13 mouse cellular contexts compared by ENCODE assay signal in genomic region chr9:102733459-102733858, GRCm38 (mm10). TPM values are rescaled to one million over a fixed set of nuclear protein-coding genes. Genes with fewer than 3 reads are reported as not detected.
DNase-seq lines count a peak whose midpoint lies in the region; ATAC-seq and TF ChIP-seq lines count a peak whose summit lies in the region.
"Had no signal": no experiment of that assay in that cellular context is flagged by ENCODE, and none has a peak within 500 bp of the region (broad histone marks: within the 10 kb centered on the region; RNA-seq: fewer than 3 reads in every experiment).

No protein-coding gene starts in this region.

- ATAC-seq in heart, embryonic 15.5 days (replicated peaks; ENCODE audit: insufficient number of reproducible peaks, insufficient read depth, low FRiP score, low read depth) = no peak
- ATAC-seq in heart, embryonic 12.5 days (ENCODE audit: insufficient number of reproducible peaks, low FRiP score) = no peak
- no peak for ATAC-seq in liver, embryonic 16.5 days (ENCODE audit: low read depth)
- ATAC-seq in intestine, postnatal 0 days = no peak

- no peaks in the 10 kb centered on the region for H3K9me3 ChIP-seq in heart, embryonic 15.5 days (replicated peaks)
- no peaks in the 10 kb centered on the region for H3K9me3 ChIP-seq in heart, embryonic 12.5 days (replicated peaks)
- H3K9me3 ChIP-seq in liver, embryonic 16.5 days (replicated peaks; ENCODE audit: control insufficient read depth, low read length) = no peaks in the 10 kb centered on the region
- H3K9me3 ChIP-seq in ES-E14 (ENCODE audit: control insufficient read depth, insufficient read depth, low read depth, low read length) = no peaks in the 10 kb centered on the region
- H3K9me3 ChIP-seq in intestine, postnatal 0 days (ENCODE audit: control insufficient read depth) = no peaks in the 10 kb centered on the region

- no peak for DNase-seq in liver
- DNase-seq in ES-E14 (ENCODE audit: low read depth, low spot score) = no peak
- DNase-seq in gastrocnemius, adult 18-20 months (ENCODE audit: low spot score) = no peak
- DNase-seq in left cerebral cortex, adult 8-10 months (ENCODE audit: low spot score in 2 of 2) = no peak
- DNase-seq: cerebellum, postnatal 36 days; heart, adult 2 months; heart, postnatal 4 days; right cerebral cortex, postnatal 4 days had no signal

- no peak overlapping the region for H3K4me2 ChIP-seq in heart, embryonic 15.5 days
- H3K4me2 ChIP-seq in heart, embryonic 12.5 days = no peak overlapping the region
- H3K4me2 ChIP-seq in liver, embryonic 16.5 days (ENCODE audit: low read depth, low read length) = no peak overlapping the region
- H3K4me2 ChIP-seq in intestine, postnatal 0 days (replicated peaks; ENCODE audit: low read depth) = peak overlapping the region; percentile 39; the same call in 1 of the 2 replicates

- H3K27ac ChIP-seq in heart, embryonic 15.5 days = peak overlapping the region; percentile 54; the same call in 1 of the 2 replicates
- no peak overlapping the region for H3K27ac ChIP-seq in heart, embryonic 12.5 days (ENCODE audit: poor library complexity, severe bottlenecking)
- peak overlapping the region; percentile 26; the same call in 1 of the 2 replicates for H3K27ac ChIP-seq in liver, embryonic 16.5 days (ENCODE audit: low read length)
- H3K27ac ChIP-seq in ES-E14 (ENCODE audit: insufficient read depth, low read depth, low read length, poor library complexity, severe bottlenecking) = no peak overlapping the region
- peak overlapping the region; percentile 70 for H3K27ac ChIP-seq in intestine, postnatal 0 days (ENCODE audit: low read depth, low read length)
- H3K27ac ChIP-seq: heart, adult 2 months had no signal

- peaks cover 53% of the 10 kb centered on the region for H3K36me3 ChIP-seq in heart, embryonic 15.5 days
- peaks cover 55% of the 10 kb centered on the region for H3K36me3 ChIP-seq in heart, embryonic 12.5 days
- H3K36me3 ChIP-seq in liver, embryonic 16.5 days (ENCODE audit: control insufficient read depth, insufficient read depth) = peaks cover 4% of the 10 kb centered on the region; the same call in 1 of the 2 replicates
- peaks cover 45% of the 10 kb centered on the region for H3K36me3 ChIP-seq in ES-E14 (ENCODE audit: control insufficient read depth, insufficient read depth, low read length, poor library complexity, severe bottlenecking)
- H3K36me3 ChIP-seq in intestine, postnatal 0 days (ENCODE audit: control insufficient read depth, insufficient read depth) = peaks cover 48% of the 10 kb centered on the region

- in situ Hi-C loops in ES-E14 (cut with MboI; ENCODE audit: low sequenced_read_pairs in 2 of 2, unreplicated experiment in 2 of 2) = no loop called here

- no peak overlapping the region for H3K4me3 ChIP-seq in heart, embryonic 15.5 days
- no peak overlapping the region for H3K4me3 ChIP-seq in heart, embryonic 12.5 days
- H3K4me3 ChIP-seq in liver, embryonic 16.5 days (ENCODE audit: low read depth, low read length) = no peak overlapping the region
- H3K4me3 ChIP-seq in ES-E14 (ENCODE audit: insufficient read depth in 1 of 2, low read depth in 1 of 2, low read length in 2 of 2, poor library complexity in 1 of 2, severe bottlenecking in 1 of 2) = no peak overlapping the region
- H3K4me3 ChIP-seq in intestine, postnatal 0 days (ENCODE audit: low read depth, low read length) = no peak overlapping the region
- H3K4me3 ChIP-seq: erythroblast, embryonic 14.5 days; heart, adult 2 months had no signal

- no peak overlapping the region for H3K9ac ChIP-seq in heart, embryonic 15.5 days
- H3K9ac ChIP-seq in heart, embryonic 12.5 days = no peak overlapping the region
- H3K9ac ChIP-seq in liver, embryonic 16.5 days (ENCODE audit: low read depth, low read length) = no peak overlapping the region
- H3K9ac ChIP-seq in ES-E14 (ENCODE audit: insufficient read depth, low read depth, low read length, poor library complexity, severe bottlenecking) = no peak overlapping the region
- no peak overlapping the region for H3K9ac ChIP-seq in intestine, postnatal 0 days (ENCODE audit: low read depth, low read length)

- H3K27me3 ChIP-seq in heart, embryonic 15.5 days = no peaks in the 10 kb centered on the region
- no peaks in the 10 kb centered on the region for H3K27me3 ChIP-seq in heart, embryonic 12.5 days (replicated peaks)
- H3K27me3 ChIP-seq in liver, embryonic 16.5 days (ENCODE audit: control insufficient read depth, insufficient read depth, low read depth, low read length) = no peaks in the 10 kb centered on the region
- H3K27me3 ChIP-seq in intestine, postnatal 0 days (replicated peaks; ENCODE audit: control insufficient read depth, insufficient read depth, low read length) = no peaks in the 10 kb centered on the region

- WGBS in heart, embryonic 15.5 days = 76% methylated on average over 5 of the region's 5 CpGs
- 78% methylated on average over 5 of the region's 5 CpGs for WGBS in heart, embryonic 12.5 days
- 61% methylated on average over 5 of the region's 5 CpGs for WGBS in liver, embryonic 16.5 days (ENCODE audit: insufficient replicate concordance)
- WGBS in intestine, postnatal 0 days = 73% methylated on average over 5 of the region's 5 CpGs

- no peak for TF ChIP-seq CTCF in intestine, postnatal 0 days (IDR thresholded peaks at IDR 0.05; ENCODE audit: low read depth)

- H3K4me1 ChIP-seq in heart, embryonic 15.5 days (replicated peaks) = peaks cover 47% of the 10 kb centered on the region
- peaks cover 42% of the 10 kb centered on the region for H3K4me1 ChIP-seq in heart, embryonic 12.5 days (replicated peaks)
- peaks cover 15% of the 10 kb centered on the region for H3K4me1 ChIP-seq in liver, embryonic 16.5 days (ENCODE audit: control insufficient read depth, low read depth, low read length)
- peaks cover 2 to 13% of the 10 kb centered on the region in 2 experiments; a peak in 2 of 4 replicates for H3K4me1 ChIP-seq in ES-E14 (ENCODE audit: control insufficient read depth in 2 of 2, insufficient read depth in 2 of 2, low read length in 2 of 2, poor library complexity in 1 of 2)
- H3K4me1 ChIP-seq in intestine, postnatal 0 days (replicated peaks; ENCODE audit: control insufficient read depth, insufficient read depth, low read length) = peaks cover 13% of the 10 kb centered on the region; the same call in 1 of the 2 replicates

TF ChIP-seq in ES-E14, 5 proteins besides CTCF, POLR2A, EP300 and RAD21:
- TF ChIP-seq CHD2 (IDR thresholded peaks at IDR 0.05; ENCODE audit: low read depth, low read length) (peak; percentile 25; the same call in 1 of the 2 replicates), ZNF384 (IDR thresholded peaks at IDR 0.05; ENCODE audit: low read depth, low read length) (no peak)
TF ChIP-seq in ES-E14: peak in this region for 1.

RNA-seq across cellular contexts. Expression of gene Amotl2, which starts 17.0 kb away (rescaled TPM):
- polyA plus RNA-seq in heart, embryonic 15.5 days (2015; fragmentation: Nextera tagmentation; extraction: Ambion mirVana) = 38.9 and 45.6 TPM in 2 replicates
- 59.2 and 61.6 TPM in 2 replicates for polyA plus RNA-seq in heart, embryonic 12.5 days (2016; fragmentation: Nextera tagmentation; extraction: Ambion mirVana)
- 5.0 and 5.4 TPM in 2 replicates for polyA plus RNA-seq in liver, embryonic 16.5 days (2015; fragmentation: Nextera tagmentation; extraction: Ambion mirVana)
- 103 and 161 TPM in 2 replicates for total RNA-seq in ES-E14 (2012; rRNA removed)
- 12.4 and 13.4 TPM in 2 replicates for polyA plus RNA-seq in intestine, postnatal 0 days (2015; fragmentation: Nextera tagmentation; extraction: Ambion mirVana)
- 10 to 100 TPM; 16.8 to 18.2 TPM for total RNA-seq in gastrocnemius, adult 18-20 months (2021)
- 10 to 100 TPM; 16.5 to 25.1 (median 18.6) TPM for total RNA-seq in left cerebral cortex, adult 8-10 months (2022)

Comparison
In these comparisons a context has a peak if more than half of its experiments do, and no peak if none do; other contexts are left out.
1. H3K27ac ChIP-seq: peak in heart, embryonic 15.5 days (single experiment), liver, embryonic 16.5 days (single experiment) and intestine, postnatal 0 days (single experiment); none in heart, embryonic 12.5 days (single experiment) and ES-E14 (single experiment).